Mouse (Mus musculus) spleen, postnatal 36 days (tissue): Measurements from ENCODE around the gene Pdzd2.
"Not testable (repeated sequence)": the region's sequence is repeated elsewhere in the genome, so short reads cannot be mapped to it uniquely, and the experiment has no call there.

Experiments used
- DNase-seq, 2 experiments: peaks; one replicate each; pipeline ENCODE4 v3.0.0; 2022; ENCODE audit warnings: low spot score in 2 of 2, mixed read lengths in 1 of 2

Pdzd2 gene

GRCm38 (mm10) chr15:12376491-12377069 lies 363.1 kb downstream of the Pdzd2 start:
- DNase-seq, result no peak

GRCm38 (mm10) chr15:12375641-12376311 lies 363.9 kb downstream of the Pdzd2 start:
- DNase-seq, result peak; percentile 81 to 84

- DNase-seq, result no peak
Observed at GRCm38 (mm10) chr15:12374916-12375315, 364.8 kb downstream of the Pdzd2 start.

- no peak for DNase-seq
Observed at GRCm38 (mm10) chr15:12373918-12374317, 365.8 kb downstream of the Pdzd2 start.

GRCm38 (mm10) chr15:12373496-12373895 lies 366.2 kb downstream of the Pdzd2 start:
- no peak for DNase-seq

- peak; percentile 34 to 57 for DNase-seq
Observed at GRCm38 (mm10) chr15:12371183-12371582, 368.5 kb downstream of the Pdzd2 start.

- DNase-seq, result no peak
Observed at GRCm38 (mm10) chr15:12370096-12370495, 369.6 kb downstream of the Pdzd2 start.

- DNase-seq, result no peak
Observed at GRCm38 (mm10) chr15:12368850-12369249, 370.9 kb downstream of the Pdzd2 start.

GRCm38 (mm10) chr15:12368357-12368756 lies 371.4 kb downstream of the Pdzd2 start:
- no peak for DNase-seq

- peak; percentile 30 to 35 for DNase-seq
Observed at GRCm38 (mm10) chr15:12367306-12368080, 372.2 kb downstream of the Pdzd2 start.

- not testable (repeated sequence) for DNase-seq
Observed at GRCm38 (mm10) chr15:12366580-12367305, 373.0 kb downstream of the Pdzd2 start.

GRCm38 (mm10) chr15:12366072-12366469 lies 373.7 kb downstream of the Pdzd2 start:
- no peak for DNase-seq

GRCm38 (mm10) chr15:12365416-12366071 lies 374.2 kb downstream of the Pdzd2 start:
- no peak for DNase-seq

- DNase-seq, result no peak
Observed at GRCm38 (mm10) chr15:12364096-12364495, 375.6 kb downstream of the Pdzd2 start.

- DNase-seq, result no peak
Observed at GRCm38 (mm10) chr15:12362701-12363040, 377.1 kb downstream of the Pdzd2 start.

- DNase-seq, result no peak
Observed at GRCm38 (mm10) chr15:12362001-12362700, 377.6 kb downstream of the Pdzd2 start.

- DNase-seq, result no peak
Observed at GRCm38 (mm10) chr15:12360519-12361212, 379.1 kb downstream of the Pdzd2 start.

- no peak for DNase-seq
Observed at GRCm38 (mm10) chr15:12358384-12358783, 381.3 kb downstream of the Pdzd2 start.

- DNase-seq, result no peak
Observed at GRCm38 (mm10) chr15:12357459-12357858, 382.3 kb downstream of the Pdzd2 start.

- no peak for DNase-seq
Observed at GRCm38 (mm10) chr15:12355907-12356306, 383.8 kb downstream of the Pdzd2 start.
